Mouse (Mus musculus): Measurements from ENCODE around the gene Tmem213. TPM values are rescaled to one million over a fixed set of nuclear protein-coding genes. Genes with fewer than 3 reads are reported as not detected.

The Tmem213 gene
- polyA plus RNA-seq, 1 experiment from 2014 or later = 1.00 TPM

GRCm38 (mm10) chr6:38121843-38122242 lies 12.8 kb downstream of the Tmem213 start:
- H3K4me1 ChIP-seq (ENCODE audit: control insufficient read depth, insufficient read depth, low read length) = no peaks in the 10 kb centered on the region
- no peak overlapping the region for H3K9ac ChIP-seq (replicated peaks; ENCODE audit: low read depth, low read length)
- H3K27ac ChIP-seq (ENCODE audit: low read length) = no peak overlapping the region
- H3K9me3 ChIP-seq (ENCODE audit: control insufficient read depth, low read depth, low read length) = no peaks in the 10 kb centered on the region
- no peak overlapping the region for H3K4me3 ChIP-seq (ENCODE audit: low read depth, low read length)
- 84% methylated on average over 5 of the region's 5 CpGs for WGBS
- H3K27me3 ChIP-seq (ENCODE audit: control insufficient read depth, insufficient read depth, low read length) = no peaks in the 10 kb centered on the region
- H3K36me3 ChIP-seq (ENCODE audit: control insufficient read depth, insufficient read depth, low read length) = no peaks in the 10 kb centered on the region; the same call in 1 of the 2 replicates
- no peak for ATAC-seq (ENCODE audit: insufficient number of reproducible peaks, insufficient read depth, low FRiP score, low read depth)
- H3K4me2 ChIP-seq (replicated peaks; ENCODE audit: low read depth, low read length) = no peak overlapping the region

GRCm38 (mm10) chr6:38122791-38123190 lies 13.7 kb downstream of the Tmem213 start:
- WGBS = 70% methylated on average over 6 of the region's 6 CpGs
- Histone ChIP-seq H3K27me3 (ENCODE audit: control insufficient read depth, insufficient read depth, low read length) (no peaks in the 10 kb centered on the region), H3K9me3 (ENCODE audit: control insufficient read depth, low read depth, low read length) (no peaks in the 10 kb centered on the region), H3K9ac (replicated peaks; ENCODE audit: low read depth, low read length) (no peak overlapping the region), H3K4me1 (ENCODE audit: control insufficient read depth, insufficient read depth, low read length) (no peaks in the 10 kb centered on the region), H3K4me3 (ENCODE audit: low read depth, low read length) (no peak overlapping the region), H3K36me3 (ENCODE audit: control insufficient read depth, insufficient read depth, low read length) (peaks cover 4% of the 10 kb centered on the region; the same call in 1 of the 2 replicates), H3K27ac (ENCODE audit: low read length) (no peak overlapping the region), H3K4me2 (replicated peaks; ENCODE audit: low read depth, low read length) (no peak overlapping the region)
- ATAC-seq (ENCODE audit: insufficient number of reproducible peaks, insufficient read depth, low FRiP score, low read depth) = no peak

- H3K9ac ChIP-seq (replicated peaks; ENCODE audit: low read depth, low read length) = no peak overlapping the region
- H3K4me1 ChIP-seq (ENCODE audit: control insufficient read depth, insufficient read depth, low read length) = no peaks in the 10 kb centered on the region
- H3K4me3 ChIP-seq (ENCODE audit: low read depth, low read length) = no peak overlapping the region
- ATAC-seq (ENCODE audit: insufficient number of reproducible peaks, insufficient read depth, low FRiP score, low read depth) = no peak
- no peaks in the 10 kb centered on the region for H3K9me3 ChIP-seq (ENCODE audit: control insufficient read depth, low read depth, low read length)
- 82% methylated on average over 18 of the region's 18 CpGs for WGBS
- no peak overlapping the region for H3K4me2 ChIP-seq (replicated peaks; ENCODE audit: low read depth, low read length)
- peaks cover 8% of the 10 kb centered on the region; the same call in 1 of the 2 replicates for H3K36me3 ChIP-seq (ENCODE audit: control insufficient read depth, insufficient read depth, low read length)
- H3K27me3 ChIP-seq (ENCODE audit: control insufficient read depth, insufficient read depth, low read length) = no peaks in the 10 kb centered on the region
- H3K27ac ChIP-seq (ENCODE audit: low read length) = no peak overlapping the region
Measured at GRCm38 (mm10) chr6:38123471-38124206, 14.6 kb downstream of the Tmem213 start.

- no peaks in the 10 kb centered on the region for H3K27me3 ChIP-seq (ENCODE audit: control insufficient read depth, insufficient read depth, low read length)
- H3K36me3 ChIP-seq (ENCODE audit: control insufficient read depth, insufficient read depth, low read length) = peaks cover 8% of the 10 kb centered on the region; the same call in 1 of the 2 replicates
- H3K4me2 ChIP-seq (replicated peaks; ENCODE audit: low read depth, low read length) = no peak within 1 kb of the TSS
- no peak within 1 kb of the TSS for H3K27ac ChIP-seq (ENCODE audit: low read length)
- no peak within 1 kb of the TSS for H3K9ac ChIP-seq (replicated peaks; ENCODE audit: low read depth, low read length)
- ATAC-seq (ENCODE audit: insufficient number of reproducible peaks, insufficient read depth, low FRiP score, low read depth) = no peak
- no peak within 1 kb of the TSS for H3K4me3 ChIP-seq (ENCODE audit: low read depth, low read length)
- no peaks in the 10 kb centered on the region for H3K9me3 ChIP-seq (ENCODE audit: control insufficient read depth, low read depth, low read length)
- no peaks in the 10 kb centered on the region for H3K4me1 ChIP-seq (ENCODE audit: control insufficient read depth, insufficient read depth, low read length)
- WGBS = 86% methylated on average over 7 of the region's 7 CpGs
Measured at GRCm38 (mm10) chr6:38124207-38124835, 15.3 kb downstream of the Tmem213 start, which contains the start of gene Atp6v0a4. TSS of gene Atp6v0a4 (minus strand) at chr6:38124586.

- WGBS = 95% methylated on average over 5 of the region's 5 CpGs
- Histone ChIP-seq H3K27ac (ENCODE audit: low read length) (no peak overlapping the region), H3K4me1 (ENCODE audit: control insufficient read depth, insufficient read depth, low read length) (no peaks in the 10 kb centered on the region), H3K4me2 (replicated peaks; ENCODE audit: low read depth, low read length) (no peak overlapping the region), H3K27me3 (ENCODE audit: control insufficient read depth, insufficient read depth, low read length) (no peaks in the 10 kb centered on the region), H3K4me3 (ENCODE audit: low read depth, low read length) (no peak overlapping the region), H3K9me3 (ENCODE audit: control insufficient read depth, low read depth, low read length) (no peaks in the 10 kb centered on the region), H3K9ac (replicated peaks; ENCODE audit: low read depth, low read length) (no peak overlapping the region), H3K36me3 (ENCODE audit: control insufficient read depth, insufficient read depth, low read length) (peaks cover 8% of the 10 kb centered on the region; the same call in 1 of the 2 replicates)
- no peak for ATAC-seq (ENCODE audit: insufficient number of reproducible peaks, insufficient read depth, low FRiP score, low read depth)
Measured at GRCm38 (mm10) chr6:38124882-38125281, 15.8 kb downstream of the Tmem213 start.

GRCm38 (mm10) chr6:38125462-38125861 lies 16.4 kb downstream of the Tmem213 start:
- H3K4me3 ChIP-seq (ENCODE audit: low read depth, low read length) = no peak overlapping the region
- H3K4me1 ChIP-seq (ENCODE audit: control insufficient read depth, insufficient read depth, low read length) = no peaks in the 10 kb centered on the region
- H3K4me2 ChIP-seq (replicated peaks; ENCODE audit: low read depth, low read length) = no peak overlapping the region
- no peaks in the 10 kb centered on the region for H3K9me3 ChIP-seq (ENCODE audit: control insufficient read depth, low read depth, low read length)
- H3K27me3 ChIP-seq (ENCODE audit: control insufficient read depth, insufficient read depth, low read length) = no peaks in the 10 kb centered on the region
- H3K9ac ChIP-seq (replicated peaks; ENCODE audit: low read depth, low read length) = no peak overlapping the region
- ATAC-seq (ENCODE audit: insufficient number of reproducible peaks, insufficient read depth, low FRiP score, low read depth) = no peak
- H3K36me3 ChIP-seq (ENCODE audit: control insufficient read depth, insufficient read depth, low read length) = peaks cover 11% of the 10 kb centered on the region; the same call in 1 of the 2 replicates
- H3K27ac ChIP-seq (ENCODE audit: low read length) = no peak overlapping the region
- 92% methylated on average over 3 of the region's 3 CpGs for WGBS

- Histone ChIP-seq H3K27ac (ENCODE audit: low read length) (no peak overlapping the region), H3K4me2 (replicated peaks; ENCODE audit: low read depth, low read length) (no peak overlapping the region), H3K4me3 (ENCODE audit: low read depth, low read length) (no peak overlapping the region), H3K9ac (replicated peaks; ENCODE audit: low read depth, low read length) (no peak overlapping the region), H3K36me3 (ENCODE audit: control insufficient read depth, insufficient read depth, low read length) (peaks cover 14% of the 10 kb centered on the region; the same call in 1 of the 2 replicates), H3K9me3 (ENCODE audit: control insufficient read depth, low read depth, low read length) (no peaks in the 10 kb centered on the region), H3K4me1 (ENCODE audit: control insufficient read depth, insufficient read depth, low read length) (no peaks in the 10 kb centered on the region), H3K27me3 (ENCODE audit: control insufficient read depth, insufficient read depth, low read length) (no peaks in the 10 kb centered on the region)
- no peak for ATAC-seq (ENCODE audit: insufficient number of reproducible peaks, insufficient read depth, low FRiP score, low read depth)
- 80% methylated on average over 14 of the region's 14 CpGs for WGBS
Measured at GRCm38 (mm10) chr6:38128115-38128514, 19.1 kb downstream of the Tmem213 start.

- Histone ChIP-seq H3K4me2 (replicated peaks; ENCODE audit: low read depth, low read length) (no peak overlapping the region), H3K9ac (replicated peaks; ENCODE audit: low read depth, low read length) (no peak overlapping the region), H3K27ac (ENCODE audit: low read length) (no peak overlapping the region), H3K9me3 (ENCODE audit: control insufficient read depth, low read depth, low read length) (no peaks in the 10 kb centered on the region), H3K27me3 (ENCODE audit: control insufficient read depth, insufficient read depth, low read length) (no peaks in the 10 kb centered on the region), H3K4me3 (ENCODE audit: low read depth, low read length) (no peak overlapping the region), H3K4me1 (ENCODE audit: control insufficient read depth, insufficient read depth, low read length) (no peaks in the 10 kb centered on the region), H3K36me3 (ENCODE audit: control insufficient read depth, insufficient read depth, low read length) (peaks cover 17% of the 10 kb centered on the region)
- ATAC-seq (ENCODE audit: insufficient number of reproducible peaks, insufficient read depth, low FRiP score, low read depth) = no peak
- over 99% methylated on average over 5 of the region's 5 CpGs for WGBS
Measured at GRCm38 (mm10) chr6:38129883-38130282, 20.8 kb downstream of the Tmem213 start.

All from stomach, embryonic 14.5 days (tissue).